Mouse (Mus musculus) heart, postnatal 25 days (tissue): ENCODE measurements at regions not wholly inside any gene's neighbourhood (a gene's known extent, or its start where the extent isn't known, plus 50 kb on each side); places are given as distances from the start of the nearest gene placed in this dataset.
"Not testable (repeated sequence)": the region's sequence is repeated elsewhere in the genome, so short reads cannot be mapped to it uniquely, and the experiment has no call there.

Source experiments
- DNase-seq: peaks from one replicate; pipeline ENCODE4 v3.0.0; 2022; ENCODE audit warnings: low spot score
- intact Hi-C: fragments of 180-260 bp; cut with DNase I; formaldehyde crosslinking; loops from one replicate; pipeline ENCODE4 v1.15.1; 2025

GRCm38 (mm10) chr4:71431245-71431929, 326.4 kb downstream of the Gm11232 start:
- DNase-seq: no peak
- intact Hi-C loops: no loop called here

GRCm38 (mm10) chr4:71422121-71422520, 335.6 kb downstream of the Gm11232 start:
- DNase-seq, intact Hi-C loops: not testable (repeated sequence)

GRCm38 (mm10) chr4:71409867-71410266, 347.9 kb downstream of the Gm11232 start:
- DNase-seq: no peak
- intact Hi-C loops: no loop called here

GRCm38 (mm10) chr4:71390444-71390843, 367.3 kb downstream of the Gm11232 start:
- intact Hi-C loops: no loop called here
- no peak for DNase-seq

- intact Hi-C loops: no loop called here
- DNase-seq: no peak
Measured at GRCm38 (mm10) chr4:71369276-71369675, 388.5 kb downstream of the Gm11232 start.

GRCm38 (mm10) chr4:71363761-71364160, 394.0 kb downstream of the Gm11232 start:
- DNase-seq: no peak
- intact Hi-C loops: no loop called here

- intact Hi-C loops: no loop called here
- DNase-seq: no peak
Measured at GRCm38 (mm10) chr4:71357626-71358025, 400.1 kb downstream of the Gm11232 start.

- DNase-seq: no peak
- intact Hi-C loops: no loop called here
Measured at GRCm38 (mm10) chr4:71356714-71357113, 401.1 kb downstream of the Gm11232 start.

GRCm38 (mm10) chr4:71356310-71356709, 401.5 kb downstream of the Gm11232 start:
- intact Hi-C loops: no loop called here

GRCm38 (mm10) chr4:71351880-71352279, 405.9 kb downstream of the Gm11232 start:
- no peak for DNase-seq
- intact Hi-C loops: no loop called here

More at GRCm38 (mm10) chr4:71356310-71356709, 401.5 kb downstream of the Gm11232 start:
- no peak for DNase-seq

GRCm38 (mm10) chr4:71343068-71343467, 414.7 kb downstream of the Gm11232 start:
- intact Hi-C loops: no loop called here

GRCm38 (mm10) chr4:71338582-71338981, 419.2 kb downstream of the Gm11232 start:
- intact Hi-C loops: no loop called here
- DNase-seq: no peak

More at GRCm38 (mm10) chr4:71343068-71343467, 414.7 kb downstream of the Gm11232 start:
- DNase-seq: no peak

- DNase-seq: no peak
- intact Hi-C loops: no loop called here
Measured at GRCm38 (mm10) chr4:71332672-71333071, 425.1 kb downstream of the Gm11232 start.

- no peak for DNase-seq
- intact Hi-C loops: no loop called here
Measured at GRCm38 (mm10) chr4:71332018-71332417, 425.7 kb downstream of the Gm11232 start.

GRCm38 (mm10) chr4:71316605-71317004, 441.2 kb downstream of the Gm11232 start:
- DNase-seq: no peak
- intact Hi-C loops: no loop called here

- intact Hi-C loops: no loop called here
- no peak for DNase-seq
Measured at GRCm38 (mm10) chr4:71307176-71307612, 450.6 kb downstream of the Gm11232 start.

- no peak for DNase-seq
- intact Hi-C loops: no loop called here
Measured at GRCm38 (mm10) chr4:71306690-71307089, 451.1 kb downstream of the Gm11232 start.

- intact Hi-C loops, DNase-seq: not testable (repeated sequence)
Measured at GRCm38 (mm10) chr4:71295716-71296115, 462.0 kb downstream of the Gm11232 start.

- intact Hi-C loops: no loop called here
- DNase-seq: no peak
Measured at GRCm38 (mm10) chr4:71291741-71292149, 466.0 kb downstream of the Gm11232 start.

- intact Hi-C loops: not testable (repeated sequence)
- DNase-seq: peak; percentile 8
Measured at GRCm38 (mm10) chr4:71291111-71291740, 466.5 kb downstream of the Gm11232 start.

GRCm38 (mm10) chr4:71283147-71283546, 474.6 kb downstream of the Gm11232 start:
- intact Hi-C loops: no loop called here
- no peak for DNase-seq
